Mouse (Mus musculus) liver, adult (tissue): ENCODE results near the gene Gm12258.

ENCODE experiments used
- GATA4 ChIP-seq: IDR thresholded peaks from 2 replicates; pipeline ENCODE4 v1.6.1; 2014; ENCODE audit warnings: mild to moderate bottlenecking, low read length; ENCODE audit not compliant: insufficient replicate concordance

The Gm12258 gene

DNA sequence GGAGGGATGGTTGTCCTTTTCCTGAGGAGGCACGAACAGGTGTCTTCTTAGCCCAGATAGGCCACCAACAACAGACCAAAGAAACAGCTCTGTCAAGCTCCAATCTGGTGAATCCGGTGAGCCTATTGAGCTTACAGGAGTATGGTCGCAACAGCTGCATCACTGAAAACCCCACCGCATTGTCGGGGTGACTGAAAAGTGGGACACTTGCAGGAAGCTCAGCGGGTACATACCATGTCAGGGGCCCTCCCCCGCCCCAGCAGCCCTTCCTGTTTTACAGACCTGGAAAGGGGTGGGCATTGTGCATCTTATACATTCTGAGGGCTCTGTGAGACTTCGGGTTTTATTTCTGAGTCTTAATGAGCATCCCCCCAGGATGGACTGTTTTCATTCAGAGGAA is 36.8 kb downstream of the Gm12258 start:
- TF ChIP-seq GATA4, result no peak

GRCm38 (mm10) chr11:58890511-58890910 is 43.6 kb downstream of the Gm12258 start:
- no peak for TF ChIP-seq GATA4

DNA sequence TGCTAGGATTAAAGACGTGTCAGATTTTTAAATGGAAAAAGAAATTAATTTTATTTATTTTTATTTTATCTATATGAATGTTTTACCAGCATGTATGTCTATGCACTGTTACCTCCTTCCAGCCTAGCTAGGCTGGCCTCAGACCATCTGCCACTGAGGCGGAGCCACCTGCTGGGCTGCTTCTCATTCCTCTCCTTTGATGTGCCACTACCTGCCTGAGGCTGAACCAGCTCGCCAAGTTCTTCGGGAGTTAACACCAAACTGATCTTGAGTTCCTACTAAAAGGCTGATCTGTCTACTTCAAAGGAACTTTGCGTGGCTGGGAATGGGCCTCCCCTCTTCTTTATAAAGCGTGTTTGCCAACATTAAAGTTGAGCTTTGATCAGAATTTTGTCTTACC is 47.5 kb downstream of the Gm12258 start:
- no peak for TF ChIP-seq GATA4

DNA sequence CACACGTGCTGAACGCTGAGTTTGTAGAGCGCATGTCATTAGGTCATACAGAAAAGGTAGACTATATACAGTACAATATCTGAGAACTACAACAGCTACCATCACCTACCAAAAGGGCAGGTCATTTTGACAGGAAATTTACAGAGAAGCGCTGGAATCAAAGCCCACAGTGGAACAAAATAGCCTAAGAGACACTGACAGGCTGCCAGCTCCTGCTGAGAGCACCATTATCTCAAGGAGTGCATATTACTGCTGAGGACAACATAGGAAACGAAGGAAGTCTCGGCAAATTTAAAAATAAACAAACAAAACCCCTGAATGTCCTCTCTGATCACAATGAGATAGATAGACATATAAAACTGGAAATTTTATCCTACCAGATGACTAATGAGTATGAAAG is 50.5 kb downstream of the Gm12258 start:
- no peak for TF ChIP-seq GATA4

DNA sequence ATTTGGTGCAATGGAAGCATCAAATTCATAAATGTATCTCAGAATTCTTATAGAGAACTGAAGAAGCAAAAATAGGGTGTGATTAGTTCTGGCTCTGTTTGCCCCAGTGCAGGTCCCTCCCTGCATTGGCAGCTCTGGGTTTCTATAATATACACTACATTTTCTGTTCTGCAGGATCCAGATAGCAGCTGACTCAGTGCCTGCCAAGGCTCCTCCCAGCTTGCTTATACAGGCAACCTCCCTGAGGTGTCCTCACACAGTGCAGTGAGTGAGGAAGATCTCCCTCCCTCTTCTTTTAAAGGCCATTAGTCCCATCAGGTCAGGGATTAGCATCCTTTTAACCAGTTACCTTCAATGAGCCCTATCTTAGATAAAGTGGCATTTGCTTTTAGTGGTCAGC is 54.1 kb downstream of the Gm12258 start:
- no peak for TF ChIP-seq GATA4

DNA sequence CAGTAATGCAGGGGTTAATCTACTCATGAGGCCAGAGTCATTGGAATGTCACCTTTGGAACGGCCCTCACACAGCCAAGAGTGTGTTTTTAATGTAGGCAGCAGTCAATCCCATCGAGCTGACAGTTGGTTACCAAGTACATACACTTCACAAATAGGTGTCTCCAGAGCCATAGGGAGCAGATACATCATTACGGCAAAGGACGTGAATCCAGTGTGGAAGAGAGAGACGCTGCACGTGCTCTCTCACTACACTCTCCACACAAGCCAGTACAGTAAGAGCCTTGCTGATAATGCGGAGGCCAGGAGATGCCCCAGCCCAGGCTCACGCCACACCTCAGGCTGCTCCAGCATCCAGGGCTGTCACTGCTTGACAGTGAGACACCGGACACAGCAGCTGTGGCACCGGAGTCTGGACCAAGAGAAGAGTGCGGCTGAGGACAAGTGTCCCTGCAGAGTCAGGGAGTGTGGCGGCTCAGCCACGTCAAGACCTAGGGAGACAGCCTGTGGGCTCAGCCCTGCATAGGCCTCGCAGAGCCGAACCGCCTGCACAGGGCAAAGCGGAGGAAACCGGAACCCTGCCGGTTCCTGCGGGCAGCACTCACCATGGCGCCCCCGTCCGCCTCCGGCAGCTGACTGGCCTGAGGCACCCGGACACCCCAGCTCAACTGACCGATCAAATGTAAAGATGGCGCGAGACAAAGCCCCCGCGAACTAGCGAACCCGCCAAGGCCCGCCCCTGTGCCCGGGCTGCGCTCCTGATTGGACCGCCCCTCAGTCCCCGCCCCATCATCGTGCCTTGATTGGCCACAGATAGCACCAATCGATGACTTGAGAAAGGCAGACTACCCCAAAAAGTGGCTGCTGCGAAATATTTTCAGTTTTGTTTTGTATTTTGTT is 56.8 kb downstream of the Gm12258 start, which contains the start of gene Zfp39:
Gene Zfp39 (minus strand): TSS at position 715 of the 899 bp plus-strand sequence.
- peak; percentile 12; the same call in 1 of the 2 replicates for TF ChIP-seq GATA4

- no peak for TF ChIP-seq GATA4
Measured at GRCm38 (mm10) chr11:58904410-58904718, 57.4 kb downstream of the Gm12258 start.

DNA sequence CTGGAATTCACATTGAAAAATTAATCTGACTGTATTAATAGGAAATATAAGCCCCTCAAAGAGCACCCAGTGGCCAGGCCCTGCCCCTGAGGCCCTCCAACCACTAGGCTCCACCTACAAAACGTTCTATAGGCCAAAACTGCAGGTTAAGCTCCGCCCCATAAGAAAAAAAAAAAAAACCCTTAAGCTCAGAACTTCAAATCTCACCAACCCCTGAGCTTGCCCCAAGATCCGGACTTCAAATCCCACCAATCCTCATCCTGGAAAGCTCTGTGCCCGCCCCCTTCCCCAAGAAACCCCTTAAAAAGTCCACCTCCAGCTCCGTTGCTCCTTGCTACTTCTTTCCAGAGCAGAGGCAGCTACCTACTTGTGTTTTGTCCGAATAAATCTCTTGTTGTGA is 57.9 kb downstream of the Gm12258 start:
- no peak for TF ChIP-seq GATA4
